Mouse (Mus musculus) megakaryocyte-erythroid progenitor cell, adult 5 weeks (primary cell): ENCODE results near the gene Rbp7. TPM values are rescaled to one million over a fixed set of nuclear protein-coding genes. Genes with fewer than 3 reads are reported as not detected.

ENCODE experiments used
- polyA plus RNA-seq: library from polyadenylated mRNA; stranded (reverse); fragments of >175 nt; gene quantifications from 2 replicates; pipeline ENCODE4 v1.2.3, GENCODE M21; 2012

The Rbp7 gene
- polyA plus RNA-seq, result not detected in 2 replicates

GRCm38 (mm10) chr4:149454879-149455278 is at the start of gene Rbp7:
Gene Rbp7 (minus strand): TSS chr4:149454978.

DNA sequence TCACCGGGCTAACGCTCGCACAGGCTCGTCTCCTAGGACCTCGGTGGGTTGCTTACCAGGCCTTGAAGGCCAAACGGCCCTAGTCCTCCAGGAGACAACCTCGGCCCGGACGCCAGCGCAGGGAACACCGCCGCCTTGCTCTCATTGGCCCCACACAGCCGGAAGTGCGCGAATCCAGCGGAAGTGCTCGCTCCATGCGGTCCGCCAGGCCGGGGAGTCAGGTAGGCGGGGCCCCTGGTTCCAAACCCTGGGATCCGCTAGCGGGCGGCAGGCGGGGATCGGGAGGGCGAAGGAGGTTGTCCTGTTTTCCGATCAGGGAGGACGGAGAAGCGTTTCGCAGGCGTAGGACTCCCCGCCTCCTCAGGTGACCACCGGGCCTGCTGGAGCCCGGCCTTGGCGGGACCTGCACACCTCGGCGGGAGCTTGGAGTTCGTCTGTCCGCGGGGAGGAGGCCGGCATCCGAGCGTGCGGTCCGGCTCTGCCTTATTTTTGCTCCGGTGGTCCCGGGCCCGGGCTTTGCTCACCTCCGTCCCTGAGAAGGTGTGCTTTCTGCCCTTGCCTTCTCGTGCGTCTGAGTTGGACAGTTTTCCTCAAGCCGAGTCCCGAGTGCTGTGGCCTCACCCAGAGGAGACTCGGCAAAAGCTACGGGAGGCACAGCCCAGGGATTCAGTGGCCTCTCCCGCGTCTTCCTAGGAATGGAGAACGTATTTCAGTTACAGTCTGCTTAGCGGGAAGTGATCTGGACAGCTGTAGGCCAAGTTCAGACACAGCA is 30.5 kb upstream of the Rbp7 start, which contains the start of the genes Nmnat1 and Lzic:
TSS of gene Nmnat1 (minus strand) at position 150 of the 772 bp plus-strand sequence.
TSS of gene Lzic (plus strand) at position 177 of the 772 bp plus-strand sequence.

DNA sequence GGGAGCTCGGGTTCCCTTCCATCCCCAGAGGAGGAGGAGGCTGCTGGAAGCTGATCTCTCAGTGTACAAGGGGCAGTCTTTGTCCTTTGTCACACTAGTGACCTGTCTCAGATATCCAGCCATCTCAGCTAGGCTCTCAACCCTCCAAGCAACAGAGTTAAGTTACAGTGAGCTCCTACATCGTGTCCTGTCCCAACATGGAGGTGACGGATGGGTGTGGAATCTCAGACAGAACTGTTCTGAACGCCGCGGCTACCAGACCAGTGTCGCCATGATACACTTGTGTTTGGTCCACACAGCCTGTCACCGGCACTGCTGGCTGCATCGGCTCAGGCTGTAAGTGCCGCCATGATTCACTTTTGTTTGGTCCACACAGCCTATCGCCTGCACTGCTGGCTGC is 22.3 kb upstream of the Rbp7 start, which contains the start of gene Tmem274:
TSS of gene Tmem274 (plus strand) at position 301 of the 400 bp plus-strand sequence.

DNA sequence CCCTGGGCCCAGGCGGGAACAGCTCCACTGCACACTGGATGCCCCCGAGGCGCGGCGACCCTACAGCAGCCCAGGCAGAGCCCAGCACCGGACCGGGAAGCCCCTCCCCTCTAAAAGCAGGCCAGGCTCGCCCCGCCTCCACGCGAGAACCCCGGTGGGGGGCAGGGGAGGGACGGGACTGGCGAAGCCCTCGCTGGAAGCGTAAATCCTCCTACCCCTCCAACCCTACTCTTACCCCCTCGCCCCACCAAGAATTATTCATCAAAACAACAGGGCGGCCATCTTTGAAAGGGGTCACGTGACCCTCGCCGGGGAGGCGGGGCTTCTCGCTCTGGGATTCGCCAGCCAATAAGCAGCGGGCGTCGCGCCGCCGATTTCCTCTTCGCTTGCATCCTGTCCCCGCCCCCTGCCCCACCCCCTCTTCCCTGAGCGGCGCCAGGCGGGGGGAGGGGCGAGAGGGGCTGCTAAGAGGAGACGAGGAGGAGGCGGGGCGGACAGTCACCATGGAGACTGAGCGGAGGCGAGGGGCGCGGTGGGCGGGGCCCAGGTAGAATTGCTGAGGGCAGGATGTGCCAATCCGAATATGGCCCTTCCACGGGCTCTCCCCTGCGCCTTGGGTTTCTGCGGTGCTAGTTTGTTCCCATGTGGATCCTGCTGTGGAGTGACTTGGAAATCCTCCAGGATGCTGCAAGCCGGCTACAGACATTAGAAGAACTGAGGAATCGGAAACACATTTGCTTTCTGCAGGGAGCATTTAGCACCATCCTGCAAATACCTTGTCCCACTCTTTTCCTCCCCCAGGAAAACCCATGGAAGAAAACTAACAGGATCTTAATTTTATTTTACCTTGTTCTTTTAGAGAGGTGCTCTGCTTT is 28.2 kb downstream of the Rbp7 start, which contains the start of gene Ube4b:
TSS of gene Ube4b (minus strand) at position 425 of the 875 bp plus-strand sequence.

Other genes with a start within 250 kb of the Rbp7 start
- gene Kif1b, start 147.3 kb downstream of the Rbp7 start, polyA plus RNA-seq, result 1.5 and 1.8 TPM in 2 replicates
- 228 and 252 TPM in 2 replicates for gene Ube4b, start 28.2 kb downstream of the Rbp7 start, polyA plus RNA-seq
- not detected in 2 replicates for gene Tmem274, start 22.4 kb upstream of the Rbp7 start, polyA plus RNA-seq
- gene Nmnat1, start 30.2 kb upstream of the Rbp7 start, polyA plus RNA-seq, result 3.5 and 3.9 TPM in 2 replicates
- gene Lzic, start 30.3 kb upstream of the Rbp7 start, polyA plus RNA-seq, result 13.9 and 16.5 TPM in 2 replicates
- gene Ctnnbip1, start 63.3 kb upstream of the Rbp7 start, polyA plus RNA-seq, result 9.0 and 11.6 TPM in 2 replicates
- 14.2 and 22.6 TPM in 2 replicates for gene Clstn1, start 131.5 kb upstream of the Rbp7 start, polyA plus RNA-seq
- 70.3 and 84.3 TPM in 2 replicates for gene Pik3cd, start 247.6 kb upstream of the Rbp7 start, polyA plus RNA-seq